Mouse (Mus musculus): Measurements from ENCODE around the gene Ston2.

GRCm38 (mm10) chr12:91604600-91604999, 183.6 kb downstream of the Ston2 start:
- no peak for TF ChIP-seq GATA1 (IDR thresholded peaks at IDR 0.05; ENCODE audit: low read length)
- no peak for TF ChIP-seq TAL1 (IDR thresholded peaks at IDR 0.05; ENCODE audit: low read length)
